Mouse (Mus musculus): ENCODE results near the gene Cacna1b. TPM values are rescaled to one million over a fixed set of nuclear protein-coding genes. Genes with fewer than 3 reads are reported as not detected.

The Cacna1b gene
- total RNA-seq (2023), result 0.36 and 1.8 TPM in 2 replicates

GRCm38 (mm10) chr2:24763115-24763557, at the start of gene Cacna1b:
Cacna1b (minus strand) TSS chr2:24763152.

Other genes starting within 250 kb of the Cacna1b start
- gene Ehmt1, start 156.5 kb upstream of the Cacna1b start, total RNA-seq (2023), result 45.4 and 58.3 TPM in 2 replicates
- gene Arrdc1, start 172.1 kb upstream of the Cacna1b start, total RNA-seq (2023), result 90.2 and 103 TPM in 2 replicates
- gene Zmynd19, start 186.6 kb upstream of the Cacna1b start, total RNA-seq (2023), result 5.5 and 8.7 TPM in 2 replicates
- gene Dph7, start 199.2 kb upstream of the Cacna1b start, total RNA-seq (2023), result 2.2 and 2.9 TPM in 2 replicates
- gene Mrpl41, start 211.9 kb upstream of the Cacna1b start, total RNA-seq (2023), result 22.6 and 25.4 TPM in 2 replicates
- gene Pnpla7, start 212.9 kb upstream of the Cacna1b start, total RNA-seq (2023), result 177 and 296 TPM in 2 replicates

Data from neutrophil, adult 65 days (primary cell).